Mouse (Mus musculus): Measurements from ENCODE around the gene Iqgap2. TPM values are rescaled to one million over a fixed set of nuclear protein-coding genes. Genes with fewer than 3 reads are reported as not detected.
A peak's percentile ranks its signal among the peaks of the same experiment; 100 is the strongest.

Gene Iqgap2
- polyA plus RNA-seq, 1 experiment: 0.17 TPM

DNA sequence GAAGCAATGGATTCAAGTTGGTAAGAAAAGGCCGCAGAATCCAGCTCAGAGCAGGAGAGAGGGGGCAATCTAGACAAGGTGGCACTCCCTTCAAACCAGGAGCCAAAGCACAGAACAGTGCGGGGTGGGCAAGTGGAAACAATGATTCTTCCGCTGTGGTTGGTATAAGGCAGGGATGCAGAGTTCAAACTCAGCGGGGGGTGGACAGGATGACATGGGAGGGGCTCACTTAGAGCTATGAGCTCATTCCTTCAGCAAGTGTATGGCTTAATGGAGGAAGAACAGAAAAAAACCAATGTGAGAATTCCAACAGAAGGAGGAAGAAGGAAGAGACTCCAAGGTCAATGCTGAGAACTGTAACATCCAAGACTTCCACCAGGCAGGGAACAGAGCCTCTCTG lies 161.2 kb downstream of the Iqgap2 start:
- Histone ChIP-seq H3K36me3 (ENCODE audit: control insufficient read depth) (no peaks in the 10 kb centered on the region; the same call in 1 of the 2 replicates), H3K4me3 (replicated peaks) (no peak overlapping the region), H3K9me3 (ENCODE audit: control insufficient read depth, low read length) (no peaks in the 10 kb centered on the region), H3K27me3 (ENCODE audit: control insufficient read depth) (no peaks in the 10 kb centered on the region), H3K4me1 (ENCODE audit: control insufficient read depth) (no peaks in the 10 kb centered on the region)
- TF ChIP-seq TAL1 (IDR thresholded peaks at IDR 0.05; ENCODE audit: low read length) (no peak), GATA1 (IDR thresholded peaks at IDR 0.05; ENCODE audit: low read length) (no peak)

GRCm38 (mm10) chr13:95719320-95720232 lies 172.1 kb downstream of the Iqgap2 start:
- no peaks in the 10 kb centered on the region for H3K27me3 ChIP-seq (ENCODE audit: control insufficient read depth)

GRCm38 (mm10) chr13:95715356-95715755 lies 176.4 kb downstream of the Iqgap2 start:
- Histone ChIP-seq H3K27me3 (ENCODE audit: control insufficient read depth) (no peaks in the 10 kb centered on the region), H3K36me3 (ENCODE audit: control insufficient read depth) (no peaks in the 10 kb centered on the region; the same call in 1 of the 2 replicates), H3K4me3 (replicated peaks) (no peak overlapping the region), H3K9me3 (ENCODE audit: control insufficient read depth, low read length) (no peaks in the 10 kb centered on the region), H3K4me1 (ENCODE audit: control insufficient read depth) (peaks cover 9% of the 10 kb centered on the region)
- no peak for TF ChIP-seq GATA1 (IDR thresholded peaks at IDR 0.05; ENCODE audit: low read length)

More at GRCm38 (mm10) chr13:95719320-95720232, 172.1 kb downstream of the Iqgap2 start:
- Histone ChIP-seq H3K9me3 (ENCODE audit: control insufficient read depth, low read length) (no peaks in the 10 kb centered on the region), H3K4me3 (replicated peaks) (no peak overlapping the region), H3K4me1 (ENCODE audit: control insufficient read depth) (peaks cover 9% of the 10 kb centered on the region), H3K36me3 (ENCODE audit: control insufficient read depth) (no peaks in the 10 kb centered on the region; the same call in 1 of the 2 replicates)
- peak; percentile 68 for TF ChIP-seq GATA1 (IDR thresholded peaks at IDR 0.05; ENCODE audit: low read length)
- TF ChIP-seq TAL1 (IDR thresholded peaks at IDR 0.05; ENCODE audit: low read length): no peak

GRCm38 (mm10) chr13:95714271-95714975 lies 177.3 kb downstream of the Iqgap2 start:
- Histone ChIP-seq H3K9me3 (ENCODE audit: control insufficient read depth, low read length) (no peaks in the 10 kb centered on the region), H3K4me3 (replicated peaks) (no peak overlapping the region), H3K36me3 (ENCODE audit: control insufficient read depth) (no peaks in the 10 kb centered on the region; the same call in 1 of the 2 replicates), H3K4me1 (ENCODE audit: control insufficient read depth) (peaks cover under 1% of the 10 kb centered on the region), H3K27me3 (ENCODE audit: control insufficient read depth) (no peaks in the 10 kb centered on the region)
- no peak for TF ChIP-seq TAL1 (IDR thresholded peaks at IDR 0.05; ENCODE audit: low read length)
- TF ChIP-seq GATA1 (IDR thresholded peaks at IDR 0.05; ENCODE audit: low read length): no peak

DNA sequence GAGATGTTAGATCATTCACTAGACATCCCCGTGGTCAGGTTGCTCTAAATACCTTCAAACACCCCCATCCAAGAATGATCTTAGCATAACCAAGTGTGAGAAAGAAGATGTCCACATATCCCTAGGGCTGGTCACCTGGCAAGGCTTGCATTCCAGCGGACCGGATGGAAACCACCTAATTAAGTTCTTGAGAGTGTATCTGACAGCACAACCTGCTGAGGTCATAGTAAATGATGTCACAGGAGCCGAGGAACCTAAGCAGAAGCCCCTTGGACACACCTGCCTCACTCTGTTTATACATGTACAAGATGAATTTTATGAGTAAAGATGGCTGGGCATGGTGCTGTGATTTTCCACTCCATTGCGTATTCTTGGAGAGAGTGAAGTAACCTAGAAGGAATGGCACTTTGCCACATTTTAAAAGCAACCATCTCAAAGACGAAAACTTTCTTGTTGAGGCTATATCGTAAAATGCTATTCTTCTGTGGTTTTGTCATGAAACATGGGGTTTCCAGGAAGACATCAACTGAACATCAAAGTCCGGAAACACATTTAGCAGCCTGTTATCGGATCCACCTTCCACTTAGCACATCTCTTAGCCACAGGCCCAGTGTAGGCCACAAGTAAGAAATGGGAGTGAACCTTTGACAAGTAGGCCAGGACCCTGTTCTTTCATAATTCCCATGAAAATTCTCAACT lies 179.0 kb downstream of the Iqgap2 start:
- no peaks in the 10 kb centered on the region for H3K9me3 ChIP-seq (ENCODE audit: control insufficient read depth, low read length)
- no peaks in the 10 kb centered on the region for H3K27me3 ChIP-seq (ENCODE audit: control insufficient read depth)
- no peaks in the 10 kb centered on the region; the same call in 1 of the 2 replicates for H3K36me3 ChIP-seq (ENCODE audit: control insufficient read depth)
- H3K4me1 ChIP-seq (ENCODE audit: control insufficient read depth): no peaks in the 10 kb centered on the region
- H3K4me3 ChIP-seq (replicated peaks): no peak overlapping the region
- TF ChIP-seq TAL1 (IDR thresholded peaks at IDR 0.05; ENCODE audit: low read length) (no peak), GATA1 (IDR thresholded peaks at IDR 0.05; ENCODE audit: low read length) (no peak)

- Histone ChIP-seq H3K4me3 (replicated peaks) (no peak overlapping the region), H3K9me3 (ENCODE audit: control insufficient read depth, low read length) (no peaks in the 10 kb centered on the region), H3K36me3 (ENCODE audit: control insufficient read depth) (no peaks in the 10 kb centered on the region; the same call in 1 of the 2 replicates), H3K27me3 (ENCODE audit: control insufficient read depth) (no peaks in the 10 kb centered on the region), H3K4me1 (ENCODE audit: control insufficient read depth) (no peaks in the 10 kb centered on the region)
- no peak for TF ChIP-seq GATA1 (IDR thresholded peaks at IDR 0.05; ENCODE audit: low read length)
- no peak for TF ChIP-seq TAL1 (IDR thresholded peaks at IDR 0.05; ENCODE audit: low read length)
These were observed 179.7 kb downstream of the Iqgap2 start for GRCm38 (mm10) chr13:95712054-95712453.

DNA sequence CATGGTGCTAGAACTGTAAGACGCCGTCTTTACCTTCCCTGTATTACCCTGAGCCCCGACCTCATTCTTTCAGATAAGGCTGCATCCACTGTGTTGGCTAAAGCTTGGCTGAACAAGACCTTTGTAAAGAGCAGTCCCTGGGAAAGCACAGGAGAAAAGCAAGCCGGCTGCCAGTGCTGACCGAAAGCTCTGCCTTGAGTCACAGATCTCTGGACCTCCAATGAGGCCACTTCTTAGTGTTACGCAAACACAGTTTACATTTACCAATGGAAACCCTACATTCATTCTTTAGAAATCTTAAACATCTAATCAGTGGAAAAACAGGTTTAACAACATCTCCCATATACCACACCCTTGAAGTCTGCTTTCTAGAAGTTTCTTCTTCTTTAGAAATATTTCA lies 186.1 kb downstream of the Iqgap2 start:
- H3K4me1 ChIP-seq (ENCODE audit: control insufficient read depth): no peaks in the 10 kb centered on the region; the same call in 1 of the 2 replicates

GRCm38 (mm10) chr13:95703376-95703775 lies 188.3 kb downstream of the Iqgap2 start:
- Histone ChIP-seq H3K4me1 (ENCODE audit: control insufficient read depth) (peaks cover 2% of the 10 kb centered on the region), H3K9me3 (ENCODE audit: control insufficient read depth, low read length) (no peaks in the 10 kb centered on the region), H3K36me3 (ENCODE audit: control insufficient read depth) (peaks cover 3% of the 10 kb centered on the region), H3K27me3 (ENCODE audit: control insufficient read depth) (no peaks in the 10 kb centered on the region), H3K4me3 (replicated peaks) (no peak overlapping the region)
- TF ChIP-seq TAL1 (IDR thresholded peaks at IDR 0.05; ENCODE audit: low read length) (no peak), GATA1 (IDR thresholded peaks at IDR 0.05; ENCODE audit: low read length) (no peak)

More for the DNA sequence above, 186.1 kb downstream of the Iqgap2 start:
- no peak overlapping the region for H3K4me3 ChIP-seq (replicated peaks)
- H3K36me3 ChIP-seq (ENCODE audit: control insufficient read depth): peaks cover 3% of the 10 kb centered on the region
- TF ChIP-seq GATA1 (IDR thresholded peaks at IDR 0.05; ENCODE audit: low read length) (no peak), TAL1 (IDR thresholded peaks at IDR 0.05; ENCODE audit: low read length) (no peak)
- H3K9me3 ChIP-seq (ENCODE audit: control insufficient read depth, low read length): no peaks in the 10 kb centered on the region
- no peaks in the 10 kb centered on the region for H3K27me3 ChIP-seq (ENCODE audit: control insufficient read depth)
